Mouse (Mus musculus) small intestine, adult 2 months (tissue): Measurements from ENCODE around the gene Ugt1a1.

Experiments
- CTCF ChIP-seq: fragments of 200-500 bp; IDR thresholded peaks from 2 replicates; pipeline ENCODE4 v1.5.1; 2012; ENCODE audit warnings: low read depth, mild to moderate bottlenecking, control low read depth, inconsistent platforms, low read length, moderate library complexity, mixed read lengths; ENCODE audit not compliant: insufficient replicate concordance, insufficient read length; ENCODE audit errors: extremely low read depth
- POLR2A ChIP-seq: fragments of 200-500 bp; IDR thresholded peaks from 2 replicates; pipeline ENCODE4 v1.6.1; 2012; ENCODE audit warnings: low read depth, mild to moderate bottlenecking, control low read depth, inconsistent platforms, low read length, moderate library complexity

- TF ChIP-seq POLR2A (no peak), CTCF (no peak)
Measured at GRCm38 (mm10) chr1:88229986-88230385, 18.2 kb downstream of the Ugt1a1 start.
